Mouse (Mus musculus): Measurements from ENCODE around the gene Gm20896.
"Not testable (repeated sequence)": the region's sequence is repeated elsewhere in the genome, so short reads cannot be mapped to it uniquely, and the experiment has no call there.

The Gm20896 gene

GRCm38 (mm10) chrY:35921426-35921825 lies at the start of gene Gm20896:
Gene Gm20896, minus strand, starts transcription at chrY:35921526.
- not testable (repeated sequence) for DNase-seq (ENCODE audit: low read depth, low spot score)
